In genomic region chr10:60955467-60955866, GRCm38 (mm10) we compare ENCODE assay signal across 17 mouse cellular contexts.
DNase-seq lines count a peak whose midpoint lies in the region; ATAC-seq and TF ChIP-seq lines count a peak whose summit lies in the region.
"Had no signal": no experiment of that assay in that cellular context is flagged by ENCODE, and none has a peak within 500 bp of the region (broad histone marks: within the 10 kb centered on the region; RNA-seq: fewer than 3 reads in every experiment).

No protein-coding gene starts in this region.

- ATAC-seq in heart, embryonic 11.5 days (replicated peaks; ENCODE audit: insufficient number of reproducible peaks, low FRiP score, low TSS enrichment) = 0 out of 2 replicates have a peak, but pooled peaks have one; percentile 37
- ATAC-seq in neural tube, embryonic 13.5 days (ENCODE audit: low read depth) = peak; percentile 57
- ATAC-seq in hindbrain, embryonic 15.5 days (ENCODE audit: low FRiP score, low read depth) = peak; percentile 43
- peak; percentile 43; the same call in 1 of the 2 replicates for ATAC-seq in midbrain, postnatal 0 days (ENCODE audit: low FRiP score)
- ATAC-seq: forebrain, embryonic 14.5 days; intestine, embryonic 15.5 days; Patski had no signal

- peaks cover 11% of the 10 kb centered on the region for H3K4me1 ChIP-seq in heart, embryonic 11.5 days (ENCODE audit: control insufficient read depth, insufficient read depth, low read length)
- peaks cover 27% of the 10 kb centered on the region for H3K4me1 ChIP-seq in neural tube, embryonic 13.5 days (replicated peaks)
- peaks cover 24% of the 10 kb centered on the region for H3K4me1 ChIP-seq in hindbrain, embryonic 15.5 days (replicated peaks)
- peaks cover 4% of the 10 kb centered on the region; the same call in 1 of the 2 replicates for H3K4me1 ChIP-seq in midbrain, postnatal 0 days (ENCODE audit: insufficient read depth, low read length)

- H3K4me3 ChIP-seq in heart, embryonic 11.5 days (ENCODE audit: low read depth, low read length) = no peak overlapping the region
- H3K4me3 ChIP-seq in neural tube, embryonic 13.5 days = no peak overlapping the region
- H3K4me3 ChIP-seq in hindbrain, embryonic 15.5 days = no peak overlapping the region
- no peak overlapping the region for H3K4me3 ChIP-seq in midbrain, postnatal 0 days (ENCODE audit: low read depth, low read length)
- no peak overlapping the region for H3K4me3 ChIP-seq in left cerebral cortex, adult 2 months
- H3K4me3 ChIP-seq: gastrocnemius, adult 2 months; intestine, embryonic 15.5 days; layer of hippocampus, adult 2 months had no signal

- H3K4me2 ChIP-seq in heart, embryonic 11.5 days = no peak overlapping the region
- H3K4me2 ChIP-seq in neural tube, embryonic 13.5 days = no peak overlapping the region
- H3K4me2 ChIP-seq in hindbrain, embryonic 15.5 days = no peak overlapping the region
- H3K4me2 ChIP-seq in midbrain, postnatal 0 days (ENCODE audit: low read depth, low read length, poor library complexity, severe bottlenecking) = no peak overlapping the region
- H3K4me2 ChIP-seq: intestine, embryonic 15.5 days had no signal

- H3K27ac ChIP-seq in heart, embryonic 11.5 days (ENCODE audit: low read depth, low read length) = no peak overlapping the region
- peak overlapping the region; percentile 65 for H3K27ac ChIP-seq in neural tube, embryonic 13.5 days (replicated peaks)
- H3K27ac ChIP-seq in hindbrain, embryonic 15.5 days (replicated peaks) = no peak overlapping the region
- no peak overlapping the region for H3K27ac ChIP-seq in midbrain, postnatal 0 days (ENCODE audit: low read depth, low read length)
- H3K27ac ChIP-seq in left cerebral cortex, adult 2 months = no peak overlapping the region
- H3K27ac ChIP-seq: gastrocnemius, adult 2 months; intestine, embryonic 15.5 days; kidney, postnatal 0 days; layer of hippocampus, adult 2 months had no signal

- no peak for TF ChIP-seq CTCF in midbrain, postnatal 0 days (IDR thresholded peaks at IDR 0.05)
- no peak for TF ChIP-seq CTCF in left cerebral cortex, adult 2 months (IDR thresholded peaks at IDR 0.05)

- intact Hi-C loops in heart, postnatal 25 days (cut with DNase I) = no loop called here
- intact Hi-C loops in left cerebral cortex, adult 2 months (cut with DNase I) = no loop called here

- no peaks in the 10 kb centered on the region; the same call in 1 of the 2 replicates for H3K27me3 ChIP-seq in heart, embryonic 11.5 days (ENCODE audit: control insufficient read depth, insufficient read depth, low read length)
- H3K27me3 ChIP-seq in neural tube, embryonic 13.5 days = no peaks in the 10 kb centered on the region
- no peaks in the 10 kb centered on the region for H3K27me3 ChIP-seq in hindbrain, embryonic 15.5 days
- no peaks in the 10 kb centered on the region for H3K27me3 ChIP-seq in midbrain, postnatal 0 days (ENCODE audit: insufficient read depth, low read length)
- H3K27me3 ChIP-seq: intestine, embryonic 15.5 days; Patski had no signal

- H3K9me3 ChIP-seq in heart, embryonic 11.5 days (replicated peaks; ENCODE audit: control insufficient read depth, low read length) = no peaks in the 10 kb centered on the region
- no peaks in the 10 kb centered on the region for H3K9me3 ChIP-seq in neural tube, embryonic 13.5 days
- H3K9me3 ChIP-seq in hindbrain, embryonic 15.5 days = no peaks in the 10 kb centered on the region
- no peaks in the 10 kb centered on the region for H3K9me3 ChIP-seq in midbrain, postnatal 0 days (ENCODE audit: low read length)
- H3K9me3 ChIP-seq: intestine, embryonic 15.5 days had no signal

- no peak overlapping the region for H3K9ac ChIP-seq in heart, embryonic 11.5 days (ENCODE audit: low read depth, low read length)
- H3K9ac ChIP-seq in neural tube, embryonic 13.5 days = no peak overlapping the region
- no peak overlapping the region for H3K9ac ChIP-seq in hindbrain, embryonic 15.5 days
- no peak overlapping the region for H3K9ac ChIP-seq in midbrain, postnatal 0 days (replicated peaks; ENCODE audit: low read length, poor library complexity, severe bottlenecking)
- H3K9ac ChIP-seq: intestine, embryonic 15.5 days had no signal

- DNase-seq in heart, postnatal 25 days (ENCODE audit: low spot score) = no peak
- no peak for DNase-seq in neural tube, embryonic 10.5 days (ENCODE audit: extremely low spot score, low spot score)
- DNase-seq in midbrain, postnatal 0 days (ENCODE audit: low spot score) = peak; percentile 47
- DNase-seq in layer of hippocampus, adult 9-10 months (ENCODE audit: low spot score) = no peak
- DNase-seq in left cerebral cortex, adult 2 months (ENCODE audit: extremely low spot score in 1 of 2, low spot score in 2 of 2) = no peak
- DNase-seq: gastrocnemius, adult 2 months; heart, adult 18-20 months; lung, postnatal 14 days; right cerebral cortex, postnatal 14 days had no signal

- 20% methylated on average over 9 of the region's 9 CpGs for WGBS in heart, embryonic 11.5 days (ENCODE audit: insufficient replicate concordance)
- WGBS in neural tube, embryonic 13.5 days = 45% methylated on average over 9 of the region's 9 CpGs
- WGBS in hindbrain, embryonic 15.5 days = 26% methylated on average over 9 of the region's 9 CpGs
- WGBS in midbrain, postnatal 0 days = 25% methylated on average over 9 of the region's 9 CpGs

- H3K36me3 ChIP-seq in heart, embryonic 11.5 days (ENCODE audit: control insufficient read depth, insufficient read depth, low read length) = no peaks in the 10 kb centered on the region
- H3K36me3 ChIP-seq in neural tube, embryonic 13.5 days = no peaks in the 10 kb centered on the region
- no peaks in the 10 kb centered on the region for H3K36me3 ChIP-seq in hindbrain, embryonic 15.5 days
- no peaks in the 10 kb centered on the region for H3K36me3 ChIP-seq in midbrain, postnatal 0 days (ENCODE audit: insufficient read depth, low read length)
- H3K36me3 ChIP-seq: intestine, embryonic 15.5 days had no signal
